Mouse (Mus musculus) neural tube, embryonic 14.5 days (tissue): ENCODE data around the gene Cyp2d10. TPM values are rescaled to one million over a fixed set of nuclear protein-coding genes. Genes with fewer than 3 reads are reported as not detected.

Experiments used
- ATAC-seq: fragments of 200-750 bp; cut with Nextera tagmentation; 2 replicates; pipeline ENCODE4 v1.8.0; 2017; ENCODE audit warnings: low read depth, mild to moderate bottlenecking, moderate TSS enrichment, moderate library complexity
- H3K27ac ChIP-seq: fragments of 300-500 bp; sonication (generic); 2 replicates; pipeline ENCODE4 v1.5.1; 2014; ENCODE audit warnings: low read depth, mild to moderate bottlenecking, control low read depth, low read length, moderate library complexity, mixed read lengths
- H3K27me3 ChIP-seq: fragments of 300-500 bp; sonication (generic); 2 replicates; pipeline ENCODE4 v1.6.1; 2014; ENCODE audit warnings: low read length; ENCODE audit not compliant: control insufficient read depth, insufficient read depth
- H3K36me3 ChIP-seq: fragments of 300-500 bp; sonication (generic); 2 replicates; pipeline ENCODE4 v1.6.1; 2014; ENCODE audit warnings: low read length, mixed read lengths; ENCODE audit not compliant: control insufficient read depth, insufficient read depth
- H3K4me1 ChIP-seq: fragments of 300-500 bp; sonication (generic); 2 replicates; pipeline ENCODE4 v1.6.1; 2014; ENCODE audit warnings: low read length; ENCODE audit not compliant: control insufficient read depth, insufficient read depth
- H3K4me2 ChIP-seq: fragments of 300-500 bp; sonication (generic); 2 replicates; pipeline ENCODE4 v1.6.1; 2014; ENCODE audit warnings: mild to moderate bottlenecking, low read depth, low read length, control low read depth
- H3K4me3 ChIP-seq: fragments of 300-500 bp; sonication (generic); 2 replicates; pipeline ENCODE4 v1.5.1; 2014; ENCODE audit warnings: low read depth, low read length, control low read depth, mixed read lengths
- H3K9ac ChIP-seq: fragments of 300-500 bp; sonication (generic); replicated peaks from 2 replicates; pipeline ENCODE4 v1.6.1; 2014; ENCODE audit warnings: low read depth, mild to moderate bottlenecking, control low read depth, low read length, mixed read lengths
- H3K9me3 ChIP-seq: fragments of 300-500 bp; sonication (generic); 2 replicates; pipeline ENCODE4 v1.6.1; 2016; ENCODE audit warnings: low read length; ENCODE audit not compliant: control insufficient read depth
- WGBS: fragments of 180-500 bp; shearing (Covaris S2); extraction: QIAGEN DNeasy Blood & Tissue Kit; methylation state at CpG from one replicate; pipeline ENCODE4 v1.1.7; 2014; 5-methylcytosine and 5-hydroxymethylcytosine counted together
- microRNA-seq: library from miRNA; unstranded; fragments of <30 nt; microRNA quantifications from one replicate; pipeline ENCODE4, GENCODE M21; 2016
- polyA plus RNA-seq: library from polyadenylated mRNA; unstranded; fragments of >200 nt; fragmentation: Nextera tagmentation; extraction: Ambion mirVana; gene quantifications from 2 replicates; pipeline ENCODE4 v1.2.1, GENCODE M21; 2014

Cyp2d10 gene
- polyA plus RNA-seq, 1 experiment from 2014 or later = not detected

DNA sequence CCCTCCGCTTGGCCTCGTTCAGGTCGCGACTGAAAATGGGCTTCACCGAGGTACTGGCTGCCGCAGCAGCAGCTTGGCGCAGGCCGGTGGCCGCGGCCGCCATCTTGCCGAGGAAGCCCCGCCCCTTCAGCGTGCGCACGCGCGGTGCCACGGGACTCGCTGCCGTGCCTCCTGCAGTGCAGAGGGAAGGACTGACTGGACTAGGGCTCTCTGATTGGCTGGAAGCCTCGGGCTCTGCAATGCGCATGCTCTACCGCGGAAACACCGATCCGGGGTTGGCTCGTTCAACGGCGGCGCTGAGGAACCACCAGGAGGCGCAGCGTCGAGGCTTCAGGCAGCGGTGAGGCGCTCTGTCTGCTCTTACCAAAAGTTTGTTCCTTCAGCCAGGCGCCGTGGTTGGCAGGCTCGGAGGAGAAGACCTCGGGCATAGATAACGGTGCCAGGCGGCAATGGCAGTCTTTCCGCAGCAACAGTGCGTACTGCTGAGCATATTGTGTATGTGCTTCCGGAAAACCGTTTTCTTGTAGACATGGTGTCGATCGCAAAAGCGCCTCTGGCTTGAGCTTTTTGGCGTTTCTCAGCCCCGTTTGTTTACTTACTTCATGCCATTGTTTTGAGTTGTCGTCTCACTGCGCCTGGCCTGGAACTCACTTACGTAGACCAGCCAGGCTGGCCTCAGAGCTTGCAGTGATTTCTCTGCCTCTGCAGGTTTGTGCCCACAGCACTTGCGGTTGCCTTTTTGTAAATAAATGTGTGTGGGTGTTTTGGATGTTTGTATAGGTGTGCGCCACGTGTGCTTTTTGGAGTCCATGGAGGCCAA lies 52.7 kb downstream of the Cyp2d10 start, which contains the start of gene Ndufa6:
Gene Ndufa6 (minus strand): TSS at position 197 of the 820 bp plus-strand sequence.
- H3K4me1 ChIP-seq = peaks cover 12% of the 10 kb centered on the region
- peak within 1 kb of the TSS; percentile 96 for H3K9ac ChIP-seq
- H3K27ac ChIP-seq = peak within 1 kb of the TSS; percentile 86
- WGBS = 2% methylated on average over 57 of the region's 57 CpGs
- peak; percentile 99 for ATAC-seq
- H3K4me3 ChIP-seq = peak within 1 kb of the TSS; percentile 97
- H3K36me3 ChIP-seq = peaks cover 17% of the 10 kb centered on the region
- peak within 1 kb of the TSS; percentile 91 for H3K4me2 ChIP-seq
- H3K9me3 ChIP-seq = no peaks in the 10 kb centered on the region
- peaks cover 3% of the 10 kb centered on the region; the same call in 1 of the 2 replicates for H3K27me3 ChIP-seq

GRCm38 (mm10) chr15:82353745-82354113 lies 53.3 kb downstream of the Cyp2d10 start:
- Histone ChIP-seq H3K4me3 (peak overlapping the region; percentile 97), H3K36me3 (peaks cover 21% of the 10 kb centered on the region), H3K4me2 (peak overlapping the region; percentile 91), H3K27ac (peak overlapping the region; percentile 86), H3K4me1 (peaks cover 12% of the 10 kb centered on the region), H3K9ac (peak overlapping the region; percentile 96), H3K9me3 (no peaks in the 10 kb centered on the region), H3K27me3 (peaks cover 3% of the 10 kb centered on the region; the same call in 1 of the 2 replicates)
- WGBS = under 1% methylated on average over 23 of the region's 23 CpGs
- ATAC-seq = peak; percentile 55

- peak overlapping the region; percentile 86; the same call in 1 of the 2 replicates for H3K27ac ChIP-seq
- H3K4me2 ChIP-seq = peak overlapping the region; percentile 91
- H3K27me3 ChIP-seq = peaks cover 3% of the 10 kb centered on the region; the same call in 1 of the 2 replicates
- H3K9me3 ChIP-seq = no peaks in the 10 kb centered on the region
- no peak for ATAC-seq
- H3K9ac ChIP-seq = peak overlapping the region; percentile 96
- peaks cover 12% of the 10 kb centered on the region for H3K4me1 ChIP-seq
- H3K36me3 ChIP-seq = peaks cover 26% of the 10 kb centered on the region
- WGBS = 31% methylated on average over 14 of the region's 14 CpGs
- peak overlapping the region; percentile 97 for H3K4me3 ChIP-seq
Measured at GRCm38 (mm10) chr15:82353078-82353744, 53.8 kb downstream of the Cyp2d10 start.

Small RNAs within 50 kb of the gene (microRNA-seq; reads per million reads assigned to microRNA genes)
- gene Gm25990 (not detected), gene Gm27331 (not detected), gene Gm27622 (not detected), gene Mir7684 (not detected)

Other genes starting within 250 kb of the Cyp2d10 start
- 2.9 and 6.9 TPM in 2 replicates for gene Shisa8, start 194.4 kb downstream of the Cyp2d10 start, polyA plus RNA-seq
- gene Tnfrsf13c, start 182.8 kb downstream of the Cyp2d10 start, polyA plus RNA-seq = 0.32 and 1.4 TPM in 2 replicates
- 11.2 and 12.0 TPM in 2 replicates for gene Cenpm, start 162.4 kb downstream of the Cyp2d10 start, polyA plus RNA-seq
- 6.5 and 13.3 TPM in 2 replicates for gene 1500009C09Rik, start 154.8 kb downstream of the Cyp2d10 start, polyA plus RNA-seq
- 395 and 439 TPM in 2 replicates for gene Sept3, start 132.3 kb downstream of the Cyp2d10 start, polyA plus RNA-seq
- 0.28 TPM in 1 of 2 replicates, not detected in the other for gene Wbp2nl, start 108.2 kb downstream of the Cyp2d10 start, polyA plus RNA-seq
- gene Naga, start 68.3 kb downstream of the Cyp2d10 start, polyA plus RNA-seq = 27.1 and 34.9 TPM in 2 replicates
- 0.87 and 2.4 TPM in 2 replicates for gene Pheta2, start 68.3 kb downstream of the Cyp2d10 start, polyA plus RNA-seq
- gene Smdt1, start 68.2 kb downstream of the Cyp2d10 start, polyA plus RNA-seq = 351 and 392 TPM in 2 replicates
- gene Ndufa6, start 52.9 kb downstream of the Cyp2d10 start, polyA plus RNA-seq = 391 and 432 TPM in 2 replicates
- 0.99 and 1.8 TPM in 2 replicates for gene Cyp2d22, start 26.9 kb downstream of the Cyp2d10 start, polyA plus RNA-seq
- not detected in 2 replicates for gene Cyp2d11, start 13.2 kb downstream of the Cyp2d10 start, polyA plus RNA-seq
- gene Cyp2d9, start 26.2 kb upstream of the Cyp2d10 start, polyA plus RNA-seq = not detected in 2 replicates
- gene Cyp2d12, start 147.9 kb upstream of the Cyp2d10 start, polyA plus RNA-seq = not detected in 2 replicates
- gene Cyp2d34, start 213.8 kb upstream of the Cyp2d10 start, polyA plus RNA-seq = not detected in 2 replicates